Mouse (Mus musculus): ENCODE results near the gene Atp2b2.

The Atp2b2 gene

DNA sequence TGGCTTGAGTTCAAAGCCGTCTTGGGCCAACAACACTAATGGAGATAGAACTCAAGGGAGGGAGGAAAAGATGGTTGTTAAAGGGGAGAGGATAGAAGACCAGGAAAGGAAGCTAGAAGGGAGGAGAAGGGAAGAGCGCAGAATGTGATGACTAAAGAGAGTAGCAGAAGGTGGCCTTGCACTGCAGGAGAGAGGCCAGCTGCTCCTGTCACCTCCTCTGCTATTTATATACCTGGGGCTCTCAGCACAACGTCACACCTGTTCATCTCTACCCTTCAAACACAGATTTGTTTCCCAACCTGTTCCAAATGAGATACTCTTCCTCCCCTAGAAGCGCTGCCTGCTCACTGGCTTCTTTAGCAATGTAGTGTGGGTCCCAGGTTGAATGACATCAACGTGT, 101.1 kb downstream of the Atp2b2 start:
- DNase-seq (ENCODE audit: low spot score in 2 of 2) = no peak

DNA sequence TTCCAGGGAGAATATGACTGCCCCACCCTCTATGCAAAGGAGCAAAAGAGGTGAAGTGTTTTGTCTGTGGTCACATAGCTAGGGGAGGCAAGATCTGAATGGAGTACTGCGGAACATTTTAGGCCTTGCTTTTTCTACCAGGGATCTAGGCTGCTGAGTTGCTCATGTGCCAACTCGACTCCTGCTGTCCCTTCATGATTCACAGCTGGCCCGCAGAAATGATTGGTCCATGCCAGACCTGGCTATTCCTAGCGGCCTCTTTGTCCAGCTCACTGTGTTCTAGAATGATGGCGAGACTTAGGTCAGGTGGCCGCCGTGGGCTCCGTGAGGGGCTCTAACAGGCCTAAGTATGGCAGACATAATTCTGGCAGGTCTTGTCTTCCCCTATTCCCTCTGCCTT, 103.0 kb downstream of the Atp2b2 start:
- DNase-seq (ENCODE audit: low spot score in 2 of 2) = no peak

DNA sequence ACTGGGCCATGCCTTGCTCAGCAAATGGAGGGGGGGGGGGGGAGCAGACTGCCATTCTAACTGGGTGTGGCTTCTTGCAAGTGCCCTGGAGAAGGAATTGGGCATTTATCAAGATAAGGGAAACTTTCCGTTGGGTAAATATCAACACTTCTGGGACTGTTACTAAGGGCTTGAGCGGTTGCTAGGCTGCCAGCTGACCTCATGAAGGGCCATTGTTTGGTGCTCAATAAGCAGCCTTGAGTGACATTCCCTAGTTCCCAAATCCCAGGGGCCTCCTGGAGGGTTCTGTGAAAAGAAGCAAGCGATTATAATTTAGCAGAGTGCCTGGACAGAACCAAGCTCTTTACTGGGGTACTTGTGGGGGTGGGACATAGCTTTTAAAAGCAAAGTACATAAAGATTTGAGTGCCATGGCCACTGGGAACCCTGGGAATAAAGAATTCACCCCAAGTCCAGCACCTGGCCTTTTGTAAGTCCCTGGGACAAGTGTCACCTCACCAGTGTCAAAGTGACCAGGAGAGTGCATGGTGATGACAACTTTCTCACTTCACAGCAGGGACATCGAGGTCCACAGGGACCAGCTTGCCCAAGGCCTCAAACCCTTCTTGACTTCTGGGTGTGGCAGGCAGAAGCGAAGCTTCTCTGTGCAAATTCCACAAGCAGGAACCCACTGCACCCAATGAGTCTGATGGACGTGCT, 105.5 kb downstream of the Atp2b2 start:
- no peak for DNase-seq (ENCODE audit: low spot score in 2 of 2)

- no peak for DNase-seq (ENCODE audit: low spot score in 2 of 2)
Observed at GRCm38 (mm10) chr6:113936111-113936510, 106.3 kb downstream of the Atp2b2 start.

- DNase-seq (ENCODE audit: low spot score in 2 of 2) = no peak
Observed at GRCm38 (mm10) chr6:113934692-113935091, 107.7 kb downstream of the Atp2b2 start.

DNA sequence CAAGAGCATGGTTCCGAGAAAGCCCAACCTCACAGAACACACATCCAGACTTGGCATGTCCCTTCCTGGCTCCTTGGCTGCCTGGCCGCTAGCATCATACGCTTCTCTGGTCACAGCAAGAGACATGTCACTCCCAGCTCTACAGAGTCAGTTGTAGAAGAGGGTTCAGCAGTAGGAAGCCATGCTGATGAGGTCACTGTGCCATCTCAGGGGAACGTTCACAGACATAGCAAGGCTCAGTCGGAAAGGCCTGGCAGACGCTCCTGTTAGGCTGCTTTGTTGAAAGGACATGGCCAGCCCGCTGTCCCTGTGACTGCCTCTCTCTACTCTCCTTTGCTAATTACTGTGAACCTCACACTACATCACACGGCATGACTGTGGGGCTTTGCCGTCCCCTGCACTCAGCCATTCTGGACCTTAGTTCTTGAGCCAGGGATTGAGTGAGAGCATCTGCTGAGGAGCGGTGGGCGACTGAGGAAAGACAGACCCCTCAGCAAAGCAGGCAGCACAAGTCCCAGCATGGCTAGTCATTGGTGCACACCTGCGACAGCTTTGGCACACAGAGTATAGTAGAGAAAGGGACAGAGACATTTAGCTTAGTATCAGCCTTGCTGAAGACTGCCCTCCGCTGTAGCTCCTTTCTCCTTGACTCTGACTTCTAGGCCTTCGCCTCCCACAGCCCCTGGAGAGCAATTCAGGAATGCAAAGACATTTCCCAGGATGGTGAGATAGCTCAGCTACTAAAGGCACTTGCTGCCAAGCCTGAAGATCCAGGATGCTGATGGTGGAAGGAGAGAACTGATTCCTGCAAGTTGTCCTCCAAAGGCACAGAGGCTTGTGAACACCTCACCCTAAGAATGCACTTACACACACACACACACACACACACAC, 108.9 kb downstream of the Atp2b2 start:
- no peak for DNase-seq (ENCODE audit: low spot score in 2 of 2)

DNA sequence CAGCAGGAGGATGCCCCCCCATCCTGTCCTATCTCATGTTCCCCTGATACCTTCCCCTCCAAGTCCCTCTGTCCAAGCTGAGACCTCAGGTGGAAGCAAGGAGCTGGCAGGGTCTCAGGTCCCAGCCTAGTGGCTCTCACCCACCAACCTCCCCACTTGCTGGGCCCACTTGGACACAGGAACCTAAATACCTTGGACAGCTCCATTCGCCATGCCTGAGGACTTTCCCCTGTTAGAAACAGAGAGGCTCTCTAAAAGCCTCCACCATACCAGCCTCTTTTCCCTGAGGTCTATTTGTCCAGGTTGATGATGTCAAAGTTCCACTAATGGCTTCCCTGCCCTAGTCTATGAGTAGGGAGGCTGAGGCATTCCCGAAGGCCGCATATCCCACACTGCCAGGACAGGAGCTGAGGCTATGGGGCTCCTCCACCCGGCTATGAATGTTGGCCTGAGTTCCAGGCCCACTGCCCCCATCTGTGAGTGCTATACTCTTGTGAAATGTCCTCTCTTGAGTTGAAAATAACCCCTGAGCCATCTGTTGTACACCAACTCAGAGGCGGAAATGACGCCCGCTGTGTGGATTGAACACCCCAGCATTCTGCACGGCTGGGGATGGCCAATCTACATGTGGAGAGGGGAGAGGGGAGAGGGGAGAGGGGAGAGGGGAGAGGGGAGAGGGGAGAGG, 113.1 kb downstream of the Atp2b2 start:
- no peak for DNase-seq (ENCODE audit: low spot score in 2 of 2)

- no peak for DNase-seq (ENCODE audit: low spot score in 2 of 2)
Observed at GRCm38 (mm10) chr6:113923249-113923648, 119.2 kb downstream of the Atp2b2 start.

GRCm38 (mm10) chr6:113920466-113920865, 121.9 kb downstream of the Atp2b2 start:
- DNase-seq (ENCODE audit: low spot score in 2 of 2) = no peak

DNA sequence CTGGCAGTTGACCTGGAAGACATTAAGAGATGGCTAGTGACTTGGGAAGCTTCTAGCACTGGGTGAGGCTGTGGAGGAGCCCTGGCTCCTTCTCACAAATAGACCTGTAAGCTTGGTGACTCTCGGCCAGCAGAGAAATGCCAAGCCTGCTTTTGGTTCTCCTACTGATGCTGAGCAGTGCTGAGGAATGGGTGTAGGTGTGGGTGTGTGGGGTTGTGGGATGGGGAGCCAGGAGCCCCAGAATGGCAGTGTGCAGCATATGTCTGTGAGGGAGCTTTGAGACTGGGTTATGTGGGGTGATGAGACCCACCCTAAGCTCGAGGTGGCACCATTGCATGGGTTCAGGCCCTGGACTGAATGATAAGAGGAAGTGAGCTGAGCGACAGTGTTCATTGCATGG, 129.7 kb downstream of the Atp2b2 start:
- DNase-seq (ENCODE audit: low spot score in 2 of 2) = no peak

- no peak for DNase-seq (ENCODE audit: low spot score in 2 of 2)
Observed at GRCm38 (mm10) chr6:113911094-113911493, 131.3 kb downstream of the Atp2b2 start.

DNA sequence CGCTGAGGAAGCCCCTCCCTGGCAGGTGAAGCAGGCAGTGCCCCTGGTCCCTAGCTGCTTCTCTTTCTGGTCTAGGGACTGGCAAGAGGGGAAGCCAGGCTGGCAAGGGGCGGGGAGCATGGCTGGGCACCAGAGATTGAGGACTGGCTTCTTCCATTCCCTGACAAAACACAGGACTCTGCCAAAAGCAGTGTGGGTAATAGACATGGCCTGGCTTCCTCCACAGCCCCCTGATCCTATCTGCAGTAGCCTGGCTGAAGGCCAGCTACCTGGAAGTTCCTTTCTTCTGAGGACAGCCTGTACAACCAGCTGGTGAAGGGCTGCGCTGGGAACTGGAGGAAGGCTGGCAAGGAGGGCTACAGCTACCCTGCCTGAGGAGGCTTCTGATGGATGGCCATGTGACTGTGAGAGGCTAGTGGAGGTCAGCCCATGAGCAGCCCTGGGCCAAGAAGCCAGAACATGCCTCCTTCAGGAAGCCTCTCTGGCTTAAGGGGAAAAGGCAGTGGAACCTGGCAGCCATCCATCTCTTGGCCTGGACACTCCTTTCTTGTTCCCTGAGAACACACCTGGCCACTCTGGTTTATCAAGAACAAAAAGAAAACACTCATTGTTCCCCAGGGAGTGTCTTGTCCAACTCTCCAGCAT, 131.9 kb downstream of the Atp2b2 start:
- no peak for DNase-seq (ENCODE audit: low spot score in 2 of 2)

DNA sequence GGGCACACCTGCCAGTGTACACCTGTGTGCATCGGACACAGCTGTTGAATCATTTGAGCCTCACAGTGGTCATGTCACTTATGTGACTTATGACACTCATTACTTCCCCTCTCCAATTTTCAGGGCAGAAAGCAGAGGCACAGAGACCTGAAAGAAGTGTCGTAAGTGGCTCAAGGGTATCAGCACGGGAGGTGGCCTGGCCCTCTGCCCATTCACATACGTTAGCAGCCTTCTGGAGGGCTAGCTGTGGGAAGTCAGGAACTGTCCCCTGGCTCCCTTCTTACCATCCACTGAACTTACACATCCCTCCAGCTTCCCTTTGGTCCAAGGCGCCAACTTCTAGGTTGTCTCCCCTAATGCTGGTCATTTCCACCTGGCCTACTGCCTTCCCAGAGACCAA, 132.6 kb downstream of the Atp2b2 start:
- DNase-seq (ENCODE audit: low spot score in 2 of 2) = no peak

DNA sequence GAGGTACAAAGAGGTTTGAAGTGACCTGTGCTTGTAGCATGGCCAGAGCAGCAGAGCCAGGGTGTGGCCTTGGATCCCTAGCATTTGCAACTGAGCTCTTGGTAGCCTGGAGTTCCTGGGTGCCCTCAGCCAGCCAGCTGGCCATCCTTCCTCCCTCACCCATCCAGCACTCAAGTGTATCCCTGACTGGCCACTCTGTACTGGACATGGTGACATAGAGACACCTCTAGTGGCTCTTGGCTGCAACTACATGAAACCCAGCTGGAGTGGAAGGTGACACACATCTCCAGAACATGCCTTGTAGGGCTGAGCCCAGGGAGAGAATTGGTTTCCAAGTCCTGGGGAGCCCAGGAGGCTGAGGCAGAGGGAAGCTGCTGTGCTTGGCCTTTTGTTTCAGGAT, 134.3 kb downstream of the Atp2b2 start:
- no peak for DNase-seq (ENCODE audit: low spot score in 2 of 2)

DNA sequence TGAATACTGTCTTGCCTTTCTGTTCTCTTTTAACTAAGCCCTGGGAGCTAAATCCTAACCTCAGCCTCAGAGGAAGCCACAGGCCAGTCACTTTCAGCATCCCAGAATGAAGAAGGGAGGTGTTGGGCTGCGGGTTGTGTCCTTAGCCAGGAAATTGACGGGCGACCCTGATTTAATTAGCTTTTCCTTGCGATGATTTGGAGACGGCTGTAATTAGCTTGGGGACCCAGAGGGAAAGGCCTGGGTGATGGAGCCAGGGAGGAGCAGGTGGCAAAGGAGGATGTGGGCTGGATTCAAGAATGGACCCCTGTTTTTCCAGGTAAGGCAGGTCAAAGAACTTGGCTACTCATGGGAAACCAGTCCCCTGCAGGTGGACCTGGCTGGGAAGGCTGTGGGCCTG, 138.0 kb downstream of the Atp2b2 start:
- DNase-seq (ENCODE audit: low spot score in 2 of 2) = no peak

DNA sequence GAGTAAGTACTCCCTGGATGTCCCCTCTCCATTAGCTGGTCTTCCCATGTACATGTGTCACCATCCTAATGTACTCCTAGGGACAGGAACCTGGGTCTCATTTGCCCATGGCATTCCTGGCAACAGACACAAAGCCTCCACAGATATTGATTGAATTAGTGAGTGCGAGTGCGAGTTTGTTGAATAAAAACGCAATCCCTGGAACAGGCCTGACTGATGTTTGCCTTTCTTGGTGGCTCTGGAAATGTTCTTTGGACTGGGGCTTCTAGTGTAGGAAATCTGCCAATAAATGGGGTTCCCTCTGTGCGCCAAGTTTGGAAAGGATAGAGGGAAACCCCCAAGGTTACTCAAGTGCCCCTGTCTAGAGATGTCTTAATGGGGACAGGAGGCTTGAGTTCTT, 146.4 kb downstream of the Atp2b2 start:
- no peak for DNase-seq (ENCODE audit: low spot score in 2 of 2)

GRCm38 (mm10) chr6:113894008-113894407, 148.4 kb downstream of the Atp2b2 start:
- no peak for DNase-seq (ENCODE audit: low spot score in 2 of 2)

DNA sequence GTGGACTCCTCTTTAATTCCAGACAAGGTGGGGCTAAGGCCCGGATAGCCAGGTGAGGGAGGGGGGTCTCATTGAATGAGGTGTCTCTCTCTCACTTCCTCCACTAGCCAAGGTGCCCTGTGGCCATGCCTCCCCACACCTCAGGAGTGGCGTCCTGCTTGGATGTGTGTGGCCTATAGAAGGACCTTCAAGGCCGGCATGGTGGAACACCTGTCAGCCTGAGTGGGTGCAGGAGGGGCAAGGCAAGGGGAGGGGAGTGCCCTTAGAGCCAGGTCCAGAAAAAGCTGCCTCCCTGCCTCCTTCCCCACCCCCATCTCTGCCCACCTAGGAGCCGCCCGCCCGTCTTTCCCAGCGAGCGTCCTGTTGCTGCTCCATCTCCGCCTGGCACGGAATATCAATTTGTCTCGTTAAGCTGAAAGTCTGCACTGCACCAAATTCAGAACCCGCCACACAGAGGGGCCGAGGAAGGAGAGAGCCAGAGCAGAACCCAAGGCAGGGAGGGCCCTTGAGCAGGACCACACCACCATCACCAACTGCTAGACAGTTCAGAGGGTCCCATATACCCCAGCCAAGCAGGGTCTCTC, 150.2 kb downstream of the Atp2b2 start:
- DNase-seq (ENCODE audit: low spot score in 2 of 2) = no peak

DNA sequence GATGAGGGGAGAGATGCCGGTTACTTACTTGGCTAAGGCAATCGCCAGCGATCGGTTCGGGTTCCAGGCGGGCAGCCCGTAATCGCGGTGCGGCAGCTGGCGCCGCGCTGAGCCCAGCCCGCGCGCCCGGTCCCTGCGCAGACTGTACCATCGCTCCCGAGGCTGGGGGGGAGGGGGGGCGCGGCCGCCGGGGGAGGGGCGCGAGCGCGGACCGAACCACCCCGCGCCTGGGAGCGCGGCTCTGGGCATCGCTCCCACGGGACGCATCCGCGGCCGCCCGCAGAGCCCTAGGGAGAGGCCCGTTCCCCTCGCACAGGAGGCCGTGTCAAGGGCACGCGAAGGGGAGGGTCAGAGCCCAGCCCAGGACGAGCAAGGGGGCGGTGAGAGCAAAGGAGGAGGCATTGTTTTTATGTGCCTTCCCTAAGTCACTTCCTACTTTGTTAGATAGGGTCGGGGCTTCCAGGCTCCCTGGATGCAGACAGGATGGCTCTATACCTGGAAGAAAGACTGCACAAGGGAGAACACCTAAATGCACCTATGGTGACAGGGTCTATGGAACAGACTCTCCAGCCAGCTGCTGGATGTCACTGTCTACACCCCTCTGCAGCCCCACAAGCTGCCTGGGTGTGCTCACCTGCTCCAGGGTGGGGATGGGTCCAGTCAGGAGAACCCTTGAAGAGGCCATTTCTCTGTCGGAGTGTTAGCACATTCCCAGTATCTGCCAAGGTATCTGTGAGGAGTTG, 151.0 kb downstream of the Atp2b2 start:
- no peak for DNase-seq (ENCODE audit: low spot score in 2 of 2)

GRCm38 (mm10) chr6:113890858-113891213, 151.6 kb downstream of the Atp2b2 start:
- no peak for DNase-seq (ENCODE audit: low spot score in 2 of 2)
